In the genomic region with DNA sequence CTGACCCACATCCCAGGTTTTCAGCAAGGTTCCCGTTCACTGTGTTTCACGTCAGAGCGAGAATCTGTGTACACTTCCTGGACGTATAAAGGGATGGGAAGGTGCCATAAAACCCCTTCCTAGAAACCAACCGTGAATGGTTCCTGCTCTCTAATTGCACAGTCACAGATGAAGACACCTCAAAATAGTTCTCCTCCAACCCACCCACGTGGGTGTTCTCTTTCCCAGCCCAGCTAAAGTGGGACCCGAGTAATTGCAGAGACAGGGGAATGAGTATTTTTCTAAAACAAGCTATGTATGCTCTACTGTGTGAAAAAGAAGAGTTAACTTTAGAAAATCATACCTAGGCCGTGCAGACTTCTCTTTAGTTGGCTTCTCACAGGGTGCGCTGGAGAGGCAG, we compare ENCODE assay signal across 12 mouse cellular contexts.
"Had no signal": no experiment of that assay in that cellular context is flagged by ENCODE, and none has a peak within 500 bp of the region (broad histone marks: within the 10 kb centered on the region; RNA-seq: fewer than 3 reads in every experiment).

No protein-coding gene starts in this region.

- DNase-seq: kidney, adult 18-20 months; kidney, adult 9 months; kidney, postnatal 14 days; kidney, postnatal 4 days; liver, embryonic 13.5 days; lung, adult 2 months; lung, postnatal 14 days; lung, postnatal 4 days; midbrain, embryonic 14.5 days; thymus, adult 18-20 months; thymus, postnatal 36 days had no signal

- ATAC-seq: intestine, embryonic 16.5 days had no signal
